Mouse (Mus musculus) lung, postnatal 25 days (tissue): ENCODE data around the gene Tmem176b.

ENCODE experiments used
- DNase-seq: peaks from one replicate; pipeline ENCODE4 v3.0.0; 2022; ENCODE audit warnings: low spot score

Gene Tmem176b

GRCm38 (mm10) chr6:48842111-48842842, 981 bp upstream of the Tmem176b start:
- peak; percentile 67 for DNase-seq

GRCm38 (mm10) chr6:48840371-48840969, 826 bp downstream of the Tmem176b start, which contains the start of gene Tmem176a:
Tmem176a (plus strand) TSS chr6:48840919.
- peak; percentile 48 for DNase-seq

GRCm38 (mm10) chr6:48838321-48839080, 2.8 kb downstream of the Tmem176b start:
- no peak for DNase-seq

- no peak for DNase-seq
Measured at GRCm38 (mm10) chr6:48837516-48837915, 3.8 kb downstream of the Tmem176b start.

GRCm38 (mm10) chr6:48836146-48836545, 5.2 kb downstream of the Tmem176b start:
- no peak for DNase-seq

GRCm38 (mm10) chr6:48835241-48835640, 6.1 kb downstream of the Tmem176b start:
- DNase-seq = no peak

- DNase-seq = no peak
Measured at GRCm38 (mm10) chr6:48833515-48833914, 7.8 kb downstream of the Tmem176b start.

- DNase-seq = no peak
Measured at GRCm38 (mm10) chr6:48832426-48832825, 8.9 kb downstream of the Tmem176b start.

GRCm38 (mm10) chr6:48831141-48831540, 10.2 kb downstream of the Tmem176b start:
- DNase-seq = no peak

GRCm38 (mm10) chr6:48830241-48830640, 11.1 kb downstream of the Tmem176b start:
- peak; percentile 15 for DNase-seq

- peak; percentile 32 for DNase-seq
Measured at GRCm38 (mm10) chr6:48829651-48830050, 11.6 kb downstream of the Tmem176b start.

GRCm38 (mm10) chr6:48828976-48829375, 12.3 kb downstream of the Tmem176b start:
- DNase-seq = peak; percentile 65

- DNase-seq = peak; percentile 31
Measured at GRCm38 (mm10) chr6:48825016-48825415, 16.3 kb downstream of the Tmem176b start.

GRCm38 (mm10) chr6:48821991-48822785, 19.1 kb downstream of the Tmem176b start:
- DNase-seq = peak; percentile 27

- peak; percentile 81 for DNase-seq
Measured at GRCm38 (mm10) chr6:48817815-48818214, 23.5 kb downstream of the Tmem176b start.

- DNase-seq = no peak
Measured at GRCm38 (mm10) chr6:48815013-48815412, 26.3 kb downstream of the Tmem176b start.

- no peak for DNase-seq
Measured at GRCm38 (mm10) chr6:48809494-48810219, 31.6 kb downstream of the Tmem176b start.

- DNase-seq = no peak
Measured at GRCm38 (mm10) chr6:48806746-48807145, 34.5 kb downstream of the Tmem176b start.

- DNase-seq = no peak
Measured at GRCm38 (mm10) chr6:48804346-48804745, 37.0 kb downstream of the Tmem176b start.

GRCm38 (mm10) chr6:48803406-48804051, 37.8 kb downstream of the Tmem176b start:
- no peak for DNase-seq

GRCm38 (mm10) chr6:48801897-48802296, 39.4 kb downstream of the Tmem176b start:
- DNase-seq = no peak
